Mouse (Mus musculus): ENCODE data around the gene Rps6kb2.

GRCm38 (mm10) chr19:4201291-4201909 is 38.2 kb upstream of the Rps6kb2 start, which contains the start of gene Rad9a:
- no peak for TF ChIP-seq CTCF (IDR thresholded peaks at IDR 0.05; ENCODE audit: low read depth)
- no peak for TF ChIP-seq EP300 (IDR thresholded peaks at IDR 0.05; ENCODE audit: low read depth)

All from liver, postnatal 0 days (tissue).